Mouse (Mus musculus): ENCODE measurements at regions not wholly inside any gene's neighbourhood (a gene's known extent, or its start where the extent isn't known, plus 50 kb on each side); places are given as distances from the start of the nearest gene placed in this dataset.

DNA sequence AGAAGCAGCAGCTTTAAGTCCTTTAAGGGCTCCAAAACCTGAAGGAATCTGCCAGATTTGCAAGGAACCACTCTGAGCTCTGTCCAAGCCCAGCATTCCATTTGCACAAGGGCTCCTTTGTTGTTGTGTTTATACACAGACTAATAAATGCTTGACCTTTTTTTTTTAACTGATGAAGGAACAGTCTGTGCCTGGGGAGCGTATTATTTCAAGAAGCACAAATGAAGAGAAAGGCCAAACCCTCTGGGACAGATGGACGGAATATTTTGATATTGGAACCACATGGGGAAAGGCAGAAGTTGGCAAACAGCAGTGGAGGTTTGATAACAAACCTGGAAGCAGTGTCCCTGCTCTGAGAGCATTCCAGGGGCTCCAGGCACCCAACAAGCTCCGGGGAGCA is 125.3 kb upstream of the Jade1 start:
- Histone ChIP-seq H3K4me1 (ENCODE audit: control insufficient read depth, insufficient read depth, low read depth, low read length) (no peaks in the 10 kb centered on the region), H3K4me3 (ENCODE audit: low read length) (no peak overlapping the region), H3K36me3 (ENCODE audit: control insufficient read depth, insufficient read depth, low read length) (no peaks in the 10 kb centered on the region), H3K27ac (ENCODE audit: low read depth, low read length) (no peak overlapping the region), H3K9me3 (ENCODE audit: control insufficient read depth, low read length) (no peaks in the 10 kb centered on the region), H3K4me2 (ENCODE audit: low read length) (no peak overlapping the region), H3K9ac (ENCODE audit: low read depth, low read length) (no peak overlapping the region), H3K27me3 (replicated peaks; ENCODE audit: control insufficient read depth, insufficient read depth, low read length) (no peaks in the 10 kb centered on the region)
- 49% methylated on average over 3 of the region's 3 CpGs for WGBS
- ATAC-seq, result no peak

DNA sequence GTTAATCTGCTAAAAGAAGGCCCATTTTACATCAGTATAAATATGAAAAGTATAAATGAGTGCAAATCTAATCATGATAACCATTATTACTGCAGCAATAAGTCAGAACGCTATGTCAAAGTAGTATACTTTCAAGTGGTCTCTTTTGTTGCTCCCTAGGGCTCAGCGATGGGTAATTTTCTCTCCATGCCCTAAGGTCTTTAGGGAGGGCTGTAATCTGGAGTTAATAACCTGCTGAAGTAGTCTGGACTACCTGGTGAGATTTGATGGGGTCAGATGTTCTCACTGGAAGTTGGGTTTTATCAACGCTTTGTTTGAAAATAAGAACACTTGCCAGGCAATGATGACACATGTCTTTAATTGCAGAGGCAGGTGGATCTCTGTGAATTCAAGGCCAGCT is 128.6 kb upstream of the Jade1 start:
- no peak overlapping the region for H3K4me3 ChIP-seq (ENCODE audit: low read length)
- no peaks in the 10 kb centered on the region for H3K9me3 ChIP-seq (ENCODE audit: control insufficient read depth, low read length)
- H3K27ac ChIP-seq (ENCODE audit: low read depth, low read length), result no peak overlapping the region
- WGBS, result 74% methylated on average over 3 of the region's 3 CpGs
- H3K36me3 ChIP-seq (ENCODE audit: control insufficient read depth, insufficient read depth, low read length), result no peaks in the 10 kb centered on the region
- H3K27me3 ChIP-seq (replicated peaks; ENCODE audit: control insufficient read depth, insufficient read depth, low read length), result no peaks in the 10 kb centered on the region
- ATAC-seq, result no peak
- H3K4me2 ChIP-seq (ENCODE audit: low read length), result no peak overlapping the region
- H3K9ac ChIP-seq (ENCODE audit: low read depth, low read length), result no peak overlapping the region
- H3K4me1 ChIP-seq (ENCODE audit: control insufficient read depth, insufficient read depth, low read depth, low read length), result no peaks in the 10 kb centered on the region

DNA sequence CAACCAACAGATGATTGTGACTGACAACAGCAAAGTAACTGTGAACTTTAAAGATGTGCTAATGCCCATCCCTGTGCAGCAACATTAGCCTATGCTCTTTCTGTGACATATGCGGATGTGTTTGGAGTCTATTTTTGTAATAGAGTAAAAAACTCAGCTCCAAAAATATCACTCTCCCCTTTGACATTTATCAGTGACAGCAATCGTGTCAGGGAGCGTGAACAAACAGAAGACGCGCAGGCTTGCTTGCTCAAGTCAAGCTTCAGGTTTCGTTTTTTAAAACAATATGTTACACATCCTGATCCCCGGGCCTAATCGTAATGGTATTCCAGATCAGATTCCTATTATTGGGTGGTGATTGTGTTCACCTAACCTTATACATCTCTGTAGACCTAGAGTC is 129.7 kb upstream of the Jade1 start:
- Histone ChIP-seq H3K36me3 (ENCODE audit: control insufficient read depth, insufficient read depth, low read length) (no peaks in the 10 kb centered on the region), H3K9ac (ENCODE audit: low read depth, low read length) (no peak overlapping the region), H3K4me2 (ENCODE audit: low read length) (no peak overlapping the region), H3K9me3 (ENCODE audit: control insufficient read depth, low read length) (no peaks in the 10 kb centered on the region), H3K27me3 (replicated peaks; ENCODE audit: control insufficient read depth, insufficient read depth, low read length) (no peaks in the 10 kb centered on the region), H3K4me1 (ENCODE audit: control insufficient read depth, insufficient read depth, low read depth, low read length) (no peaks in the 10 kb centered on the region), H3K27ac (ENCODE audit: low read depth, low read length) (no peak overlapping the region), H3K4me3 (ENCODE audit: low read length) (no peak overlapping the region)
- no peak for ATAC-seq
- 90% methylated on average over 8 of the region's 8 CpGs for WGBS

DNA sequence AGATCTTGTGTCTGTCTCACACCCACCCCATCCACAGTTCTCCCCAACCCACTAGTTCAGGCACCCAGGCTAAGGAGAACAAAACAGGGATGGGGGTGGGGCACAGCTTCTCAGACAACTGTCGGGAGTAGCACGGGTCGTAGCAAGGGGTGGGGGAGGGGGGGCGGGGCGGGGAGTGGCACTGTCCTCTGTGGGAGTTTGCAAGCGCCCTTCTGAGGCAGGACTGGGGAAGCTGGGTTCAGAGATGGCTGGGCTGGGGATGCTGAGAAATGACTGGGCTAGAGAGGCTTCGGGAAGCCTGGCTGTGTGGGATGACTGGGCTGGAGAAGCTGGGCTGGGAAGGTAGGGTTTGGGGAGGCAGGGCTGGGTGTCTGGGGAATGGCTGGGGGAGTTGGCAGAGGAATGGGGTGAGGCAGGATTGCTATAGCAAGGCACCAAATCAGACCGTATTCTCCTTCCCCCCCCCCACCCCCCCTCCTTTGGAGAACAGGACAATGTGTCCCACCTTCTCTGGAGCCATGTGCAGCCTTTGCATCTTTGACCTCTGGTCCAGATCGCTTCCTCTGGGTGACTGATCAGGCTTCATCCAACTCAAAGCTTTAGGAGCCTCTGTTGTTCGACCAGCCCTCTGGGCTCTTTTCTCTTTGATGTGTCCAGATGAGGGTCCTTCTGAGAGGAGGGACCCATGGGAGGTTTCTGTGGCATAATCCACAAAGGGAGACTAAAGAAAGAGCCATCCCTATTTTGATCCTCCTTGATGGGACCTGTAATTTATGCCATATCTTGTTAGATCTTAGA is 131.2 kb upstream of the Jade1 start:
- H3K4me1 ChIP-seq (ENCODE audit: control insufficient read depth, insufficient read depth, low read depth, low read length), result no peaks in the 10 kb centered on the region
- no peak overlapping the region for H3K4me2 ChIP-seq (ENCODE audit: low read length)
- no peaks in the 10 kb centered on the region for H3K36me3 ChIP-seq (ENCODE audit: control insufficient read depth, insufficient read depth, low read length)
- no peak overlapping the region for H3K9ac ChIP-seq (ENCODE audit: low read depth, low read length)
- H3K27ac ChIP-seq (ENCODE audit: low read depth, low read length), result no peak overlapping the region
- H3K4me3 ChIP-seq (ENCODE audit: low read length), result no peak overlapping the region
- WGBS, result 21% methylated on average over 10 of the region's 10 CpGs
- ATAC-seq, result no peak
- no peaks in the 10 kb centered on the region for H3K27me3 ChIP-seq (replicated peaks; ENCODE audit: control insufficient read depth, insufficient read depth, low read length)
- no peaks in the 10 kb centered on the region for H3K9me3 ChIP-seq (ENCODE audit: control insufficient read depth, low read length)

DNA sequence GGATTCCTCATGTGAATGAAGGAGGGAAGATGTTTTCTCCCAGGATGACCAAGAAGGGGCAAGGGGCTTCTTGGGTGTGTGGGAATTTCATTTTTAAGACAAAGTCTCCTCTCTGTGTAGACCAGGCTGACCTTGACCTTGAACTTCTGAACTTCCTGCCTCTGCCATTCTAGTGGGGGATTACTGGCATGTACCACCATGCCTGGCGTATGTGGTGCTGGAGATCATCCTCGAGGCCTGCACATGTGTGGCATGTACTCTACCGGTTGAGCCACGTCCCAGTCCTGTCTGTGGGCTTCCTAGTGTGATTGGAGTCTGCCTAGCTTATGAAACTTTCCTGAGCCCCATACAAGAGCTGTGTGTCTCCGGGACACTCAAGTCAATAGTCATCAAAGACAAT is 131.9 kb upstream of the Jade1 start:
- no peaks in the 10 kb centered on the region for H3K9me3 ChIP-seq (ENCODE audit: control insufficient read depth, low read length)
- H3K27me3 ChIP-seq (replicated peaks; ENCODE audit: control insufficient read depth, insufficient read depth, low read length), result no peaks in the 10 kb centered on the region
- H3K27ac ChIP-seq (ENCODE audit: low read depth, low read length), result no peak overlapping the region
- ATAC-seq, result no peak
- H3K4me2 ChIP-seq (ENCODE audit: low read length), result no peak overlapping the region
- no peaks in the 10 kb centered on the region for H3K4me1 ChIP-seq (ENCODE audit: control insufficient read depth, insufficient read depth, low read depth, low read length)
- no peak overlapping the region for H3K9ac ChIP-seq (ENCODE audit: low read depth, low read length)
- WGBS, result 72% methylated on average over 5 of the region's 5 CpGs
- H3K4me3 ChIP-seq (ENCODE audit: low read length), result no peak overlapping the region
- no peaks in the 10 kb centered on the region for H3K36me3 ChIP-seq (ENCODE audit: control insufficient read depth, insufficient read depth, low read length)

DNA sequence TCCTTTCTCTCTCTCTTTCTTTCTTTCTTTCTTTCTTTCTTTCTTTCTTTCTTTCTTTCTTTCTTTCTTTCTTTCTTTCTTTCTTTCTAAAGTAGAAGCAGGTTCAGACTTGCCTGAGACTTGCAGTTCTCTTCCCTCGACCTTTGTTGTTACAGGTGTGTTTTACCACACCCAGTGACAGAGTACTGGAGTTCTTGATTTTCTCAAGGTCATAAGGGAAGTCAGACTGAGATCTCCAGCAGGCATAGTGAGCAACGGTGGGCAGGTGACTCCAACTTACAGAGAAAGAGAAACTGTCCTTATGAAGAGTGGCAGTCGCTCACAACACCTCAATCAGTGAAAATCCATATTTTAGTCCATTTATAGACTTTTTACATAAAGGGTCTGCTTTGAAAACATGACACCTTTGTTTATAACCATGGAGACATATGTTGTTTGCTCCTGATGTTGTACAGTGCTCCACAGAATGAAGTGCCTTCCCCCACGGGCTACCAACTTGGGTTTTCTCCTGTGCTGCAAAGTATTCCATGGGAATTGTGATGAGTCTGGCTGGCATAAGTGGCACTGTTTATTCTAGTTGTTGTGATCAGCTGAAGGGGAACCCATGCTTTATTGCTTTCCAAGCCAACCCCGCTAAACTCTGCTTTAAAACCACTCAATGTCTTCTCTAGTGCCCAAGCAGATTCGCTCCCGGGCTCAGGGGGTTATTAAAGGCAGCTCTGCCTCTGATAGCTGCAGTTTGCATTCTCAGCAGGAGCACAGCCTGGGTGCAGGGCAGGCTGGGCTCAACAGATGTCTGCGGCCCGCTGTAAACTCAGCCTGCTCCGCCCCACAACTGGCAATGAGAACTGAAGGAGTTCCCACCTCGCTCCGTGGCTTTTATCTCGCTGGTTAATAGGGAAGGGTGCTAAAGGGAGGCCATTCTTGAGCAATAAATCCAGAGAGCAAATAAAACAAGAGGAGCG is 132.6 kb upstream of the Jade1 start:
- Histone ChIP-seq H3K27me3 (replicated peaks; ENCODE audit: control insufficient read depth, insufficient read depth, low read length) (no peaks in the 10 kb centered on the region), H3K4me3 (ENCODE audit: low read length) (no peak overlapping the region), H3K4me1 (ENCODE audit: control insufficient read depth, insufficient read depth, low read depth, low read length) (no peaks in the 10 kb centered on the region), H3K36me3 (ENCODE audit: control insufficient read depth, insufficient read depth, low read length) (no peaks in the 10 kb centered on the region), H3K9me3 (ENCODE audit: control insufficient read depth, low read length) (no peaks in the 10 kb centered on the region), H3K4me2 (ENCODE audit: low read length) (no peak overlapping the region), H3K9ac (ENCODE audit: low read depth, low read length) (no peak overlapping the region), H3K27ac (ENCODE audit: low read depth, low read length) (no peak overlapping the region)
- WGBS, result 30% methylated on average over 14 of the region's 14 CpGs
- no peak for ATAC-seq

DNA sequence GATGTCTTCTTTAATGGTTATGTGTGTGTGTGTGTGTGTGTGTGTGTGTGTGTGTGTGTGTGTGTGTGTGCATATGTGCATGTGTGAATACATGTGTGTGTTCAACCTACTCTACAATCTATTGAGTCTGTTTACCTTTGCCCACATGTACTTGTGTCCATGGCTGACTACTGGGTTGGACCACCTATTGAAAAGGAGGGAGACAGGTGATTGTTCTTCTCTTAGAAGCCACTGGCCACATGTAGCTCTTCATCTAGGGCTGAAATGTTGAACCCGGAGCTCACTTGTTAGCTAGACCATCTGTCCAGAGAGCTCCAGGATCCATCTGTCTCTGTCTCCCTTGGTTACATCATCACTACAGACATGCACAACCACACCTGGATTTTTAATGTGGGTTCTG is 141.8 kb upstream of the Jade1 start:
- Histone ChIP-seq H3K4me3 (ENCODE audit: low read length) (no peak overlapping the region), H3K27me3 (replicated peaks; ENCODE audit: control insufficient read depth, insufficient read depth, low read length) (no peaks in the 10 kb centered on the region), H3K27ac (ENCODE audit: low read depth, low read length) (no peak overlapping the region), H3K9ac (ENCODE audit: low read depth, low read length) (no peak overlapping the region), H3K4me2 (ENCODE audit: low read length) (no peak overlapping the region), H3K4me1 (ENCODE audit: control insufficient read depth, insufficient read depth, low read depth, low read length) (peaks cover 4% of the 10 kb centered on the region), H3K9me3 (ENCODE audit: control insufficient read depth, low read length) (no peaks in the 10 kb centered on the region), H3K36me3 (ENCODE audit: control insufficient read depth, insufficient read depth, low read length) (no peaks in the 10 kb centered on the region)
- ATAC-seq, result no peak
- 94% methylated on average over 1 of the region's 1 CpGs for WGBS

DNA sequence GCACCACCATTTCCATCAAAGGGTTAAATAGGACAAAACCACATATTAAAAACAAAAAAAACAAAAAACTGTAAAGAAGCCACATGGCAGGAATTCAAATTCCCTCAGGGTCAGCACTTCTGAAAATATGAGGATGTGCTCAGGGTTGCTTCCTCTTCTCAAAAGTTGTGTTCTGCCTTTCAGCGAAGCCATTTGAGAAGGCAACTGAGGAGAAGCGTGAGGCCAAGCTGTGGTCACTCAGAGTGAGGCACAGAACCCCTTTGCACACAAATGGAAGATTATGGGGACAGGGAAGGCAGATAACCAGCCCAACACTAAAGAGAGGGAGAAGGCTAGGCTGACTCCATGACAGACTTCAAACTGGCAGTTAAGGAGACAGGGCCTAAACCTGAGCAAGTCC is 142.8 kb upstream of the Jade1 start:
- Histone ChIP-seq H3K27ac (ENCODE audit: low read depth, low read length) (no peak overlapping the region), H3K36me3 (ENCODE audit: control insufficient read depth, insufficient read depth, low read length) (no peaks in the 10 kb centered on the region), H3K9ac (ENCODE audit: low read depth, low read length) (no peak overlapping the region), H3K4me3 (ENCODE audit: low read length) (no peak overlapping the region), H3K27me3 (replicated peaks; ENCODE audit: control insufficient read depth, insufficient read depth, low read length) (no peaks in the 10 kb centered on the region), H3K4me2 (ENCODE audit: low read length) (no peak overlapping the region), H3K4me1 (ENCODE audit: control insufficient read depth, insufficient read depth, low read depth, low read length) (peaks cover 4% of the 10 kb centered on the region), H3K9me3 (ENCODE audit: control insufficient read depth, low read length) (no peaks in the 10 kb centered on the region)
- no peak for ATAC-seq
- WGBS, result 80% methylated on average over 2 of the region's 2 CpGs
